Mouse (Mus musculus) gastrocnemius, postnatal 25 days (tissue): ENCODE results near the gene Erh. TPM values are rescaled to one million over a fixed set of nuclear protein-coding genes. Genes with fewer than 3 reads are reported as not detected.

ENCODE experiments used
- DNase-seq: peaks from one replicate; pipeline ENCODE4 v3.0.0; 2022
- long read RNA-seq, 2 experiments: library from polyadenylated mRNA; stranded (forward); transcript quantifications; one replicate each; pipeline ENCODE4 v2.0.0; 2021
- total RNA-seq, 2 experiments: library from RNA; stranded (reverse); gene quantifications; 1 replicate in 1 of 2; 2 replicates in 1 of 2; pipeline ENCODE4 v1.2.3; 2021

Erh gene
- 10 to 100 TPM; 15.3 to 20.4 TPM for total RNA-seq
- long read RNA-seq, experiment 1, transcript Erh-201 (4 exons, 1,293 nt) = major isoform, 152 of 162 reads
- long read RNA-seq, experiment 1, transcript Erh-202 (5 exons, 506 nt) = minor isoform, 6 of 162 reads
- long read RNA-seq, experiment 1, partial matches to known transcripts = 0 of 162 reads
- long read RNA-seq, experiment 1, other reads (novel, unspliced or antisense) = 4 of 162 reads
- long read RNA-seq, experiment 2, transcript Erh-201 (4 exons, 1,293 nt) = major isoform, 105 of 111 reads
- long read RNA-seq, experiment 2, partial matches to known transcripts = 0 of 111 reads
- long read RNA-seq, experiment 2, other reads (novel, unspliced or antisense) = 1 of 111 reads

GRCm38 (mm10) chr12:80643693-80644505, at the start of gene Erh, which contains the start of gene Slc39a9:
Gene Erh, minus strand, starts transcription at chr12:80644341.
Gene Slc39a9, plus strand, starts transcription at chr12:80643883.
- peak; percentile 91 for DNase-seq

- no peak for DNase-seq
These were observed 49.6 kb upstream of the Erh start for GRCm38 (mm10) chr12:80693700-80694099.

GRCm38 (mm10) chr12:80692269-80692972, 48.3 kb upstream of the Erh start, which contains the start of gene Plekhd1:
Gene Plekhd1, plus strand, starts transcription at chr12:80692591.
- peak; percentile 30 for DNase-seq

GRCm38 (mm10) chr12:80691671-80692091, 47.5 kb upstream of the Erh start:
- peak; percentile 31 for DNase-seq

DNA sequence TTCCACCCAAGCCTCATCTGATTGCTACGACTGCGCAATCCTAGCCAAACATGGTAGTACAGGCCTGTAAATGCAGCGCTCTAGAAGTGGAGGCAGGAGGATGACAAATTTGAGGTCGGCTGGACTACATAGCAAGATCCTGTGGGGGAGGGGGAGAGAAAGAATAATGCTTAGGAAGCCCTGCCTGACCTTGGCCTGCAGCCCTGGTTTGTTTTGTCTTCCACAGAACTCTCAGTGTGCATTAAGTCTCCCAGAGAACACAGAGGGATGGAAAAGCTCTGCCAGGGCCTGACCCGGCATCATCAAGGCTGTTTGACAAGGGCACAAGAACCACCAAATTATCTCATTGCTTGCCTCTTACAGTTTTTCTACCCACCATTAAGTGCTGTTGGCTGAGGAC, 45.6 kb upstream of the Erh start:
- no peak for DNase-seq

- DNase-seq = no peak
These were observed 43.7 kb upstream of the Erh start for GRCm38 (mm10) chr12:80687788-80688211.

- no peak for DNase-seq
These were observed 40.2 kb upstream of the Erh start for GRCm38 (mm10) chr12:80684316-80684715.

DNA sequence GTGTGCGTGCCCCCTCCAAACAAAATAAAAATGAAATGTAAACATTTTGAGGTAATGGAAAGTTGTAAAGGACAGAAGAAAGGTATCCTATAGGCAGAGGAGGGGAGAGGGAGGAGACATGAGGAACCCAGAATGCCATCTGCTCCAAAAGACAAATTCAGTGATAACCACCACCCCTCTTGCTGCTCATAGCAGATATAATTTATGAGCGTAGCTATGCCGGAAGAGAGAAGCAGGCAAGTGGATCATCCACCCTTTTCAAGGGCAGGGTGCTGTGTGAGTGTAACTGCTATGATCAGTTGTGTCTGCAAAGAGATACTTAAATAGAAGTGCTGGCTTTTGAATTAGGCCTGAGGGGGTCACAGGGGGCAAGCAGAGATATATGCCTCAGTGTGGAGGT, 39.4 kb upstream of the Erh start:
- no peak for DNase-seq

GRCm38 (mm10) chr12:80681340-80681739, 37.2 kb upstream of the Erh start:
- no peak for DNase-seq

DNA sequence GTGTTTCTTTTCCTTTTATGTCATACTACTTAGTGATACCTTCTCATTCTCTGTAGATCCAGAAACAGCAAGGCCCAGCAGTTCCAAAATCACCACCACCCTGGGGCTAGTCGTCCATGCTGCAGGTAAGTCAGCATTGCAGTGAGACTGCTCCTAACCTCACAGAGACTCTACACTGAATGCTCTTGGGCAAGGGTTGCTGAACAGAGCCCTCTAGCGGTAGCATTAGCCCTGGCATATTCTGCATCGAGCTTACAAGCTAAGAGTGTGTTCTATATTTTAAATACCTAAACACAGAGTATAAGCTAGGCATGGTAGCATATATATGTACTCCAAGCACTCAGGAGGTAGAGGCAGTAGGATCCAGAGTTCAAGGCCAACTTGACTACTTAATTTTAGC, 29.0 kb upstream of the Erh start:
- DNase-seq = no peak

GRCm38 (mm10) chr12:80668391-80668790, 24.2 kb upstream of the Erh start:
- DNase-seq = no peak

DNA sequence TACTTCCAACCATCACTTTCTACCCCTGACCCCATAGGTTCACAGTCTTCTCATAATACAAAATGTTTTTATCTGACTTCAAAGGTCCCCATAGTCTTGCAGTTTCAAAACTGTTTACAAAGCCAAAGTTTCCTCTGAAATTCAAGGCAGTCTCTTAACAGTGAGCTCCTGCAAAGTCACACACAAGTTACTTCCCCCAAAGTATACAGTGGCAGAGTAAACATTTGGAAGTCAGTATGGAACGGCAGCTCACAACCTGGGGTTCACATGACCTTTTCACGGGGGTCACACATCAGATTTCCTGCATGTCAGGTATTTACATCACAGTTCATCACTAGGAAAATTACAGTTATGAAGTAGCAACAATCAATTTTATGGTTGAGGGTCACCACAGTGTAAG, 19.8 kb upstream of the Erh start:
- no peak for DNase-seq

DNA sequence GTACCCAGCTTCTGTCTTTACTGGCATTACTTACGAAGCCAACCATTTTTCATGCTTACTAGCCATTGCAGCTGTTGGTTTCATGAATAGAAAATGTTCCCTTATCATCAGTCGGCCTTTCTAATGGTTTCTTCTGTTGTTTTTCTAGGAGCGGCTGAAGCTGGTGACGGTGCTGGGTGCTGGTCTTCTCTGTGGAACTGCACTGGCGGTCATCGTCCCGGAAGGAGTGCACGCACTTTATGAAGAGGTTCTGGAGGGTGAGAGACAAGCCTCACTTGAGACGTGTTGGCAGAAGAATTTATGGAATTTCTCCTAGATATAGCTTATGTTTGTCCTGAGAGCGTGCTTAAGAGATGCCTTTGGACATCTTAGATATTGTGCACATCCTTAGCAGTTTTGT, 18.2 kb upstream of the Erh start:
- no peak for DNase-seq

DNA sequence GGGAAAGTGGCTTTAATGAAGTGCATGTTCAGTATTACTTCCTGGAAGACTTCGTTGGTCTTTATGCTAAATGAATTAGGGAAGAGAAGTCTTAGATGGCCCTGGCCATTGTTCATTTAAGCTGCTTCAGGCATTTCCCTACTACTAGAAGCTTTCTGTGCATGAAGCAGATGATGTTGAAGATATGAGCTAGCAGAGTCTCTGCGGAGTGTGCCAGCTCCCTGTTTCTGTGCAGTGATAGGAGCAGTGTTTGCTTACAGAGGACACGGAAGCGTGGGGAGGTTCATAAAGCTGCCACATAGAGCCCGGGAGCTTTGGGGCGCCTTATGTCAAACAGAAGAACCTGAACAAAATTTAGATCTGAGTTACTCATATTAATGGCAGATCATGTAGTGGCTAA, 14.5 kb upstream of the Erh start:
- no peak for DNase-seq

DNA sequence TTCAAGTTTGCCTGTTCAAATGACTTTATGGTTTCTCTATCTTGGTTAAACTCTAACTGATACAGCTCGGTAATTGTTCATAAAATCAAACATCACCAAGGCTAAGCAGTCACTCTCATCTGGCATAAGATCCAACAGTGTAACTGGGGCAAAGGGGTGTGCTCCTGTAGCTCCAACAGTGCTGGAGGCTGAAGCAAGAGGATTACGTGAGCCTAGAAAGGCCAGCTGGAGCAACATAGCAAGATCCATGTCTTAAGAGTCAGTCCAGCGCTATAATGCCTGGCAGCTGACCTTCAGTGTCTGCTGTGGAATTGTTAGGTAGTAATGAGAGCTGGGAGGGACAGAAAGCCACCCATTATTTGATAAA, 10.5 kb upstream of the Erh start:
- no peak for DNase-seq

GRCm38 (mm10) chr12:80653951-80654658, 10.0 kb upstream of the Erh start:
- DNase-seq = no peak

GRCm38 (mm10) chr12:80646377-80646776, 2.2 kb upstream of the Erh start:
- no peak for DNase-seq

GRCm38 (mm10) chr12:80644506-80644868, 346 bp upstream of the Erh start:
- no peak for DNase-seq

DNA sequence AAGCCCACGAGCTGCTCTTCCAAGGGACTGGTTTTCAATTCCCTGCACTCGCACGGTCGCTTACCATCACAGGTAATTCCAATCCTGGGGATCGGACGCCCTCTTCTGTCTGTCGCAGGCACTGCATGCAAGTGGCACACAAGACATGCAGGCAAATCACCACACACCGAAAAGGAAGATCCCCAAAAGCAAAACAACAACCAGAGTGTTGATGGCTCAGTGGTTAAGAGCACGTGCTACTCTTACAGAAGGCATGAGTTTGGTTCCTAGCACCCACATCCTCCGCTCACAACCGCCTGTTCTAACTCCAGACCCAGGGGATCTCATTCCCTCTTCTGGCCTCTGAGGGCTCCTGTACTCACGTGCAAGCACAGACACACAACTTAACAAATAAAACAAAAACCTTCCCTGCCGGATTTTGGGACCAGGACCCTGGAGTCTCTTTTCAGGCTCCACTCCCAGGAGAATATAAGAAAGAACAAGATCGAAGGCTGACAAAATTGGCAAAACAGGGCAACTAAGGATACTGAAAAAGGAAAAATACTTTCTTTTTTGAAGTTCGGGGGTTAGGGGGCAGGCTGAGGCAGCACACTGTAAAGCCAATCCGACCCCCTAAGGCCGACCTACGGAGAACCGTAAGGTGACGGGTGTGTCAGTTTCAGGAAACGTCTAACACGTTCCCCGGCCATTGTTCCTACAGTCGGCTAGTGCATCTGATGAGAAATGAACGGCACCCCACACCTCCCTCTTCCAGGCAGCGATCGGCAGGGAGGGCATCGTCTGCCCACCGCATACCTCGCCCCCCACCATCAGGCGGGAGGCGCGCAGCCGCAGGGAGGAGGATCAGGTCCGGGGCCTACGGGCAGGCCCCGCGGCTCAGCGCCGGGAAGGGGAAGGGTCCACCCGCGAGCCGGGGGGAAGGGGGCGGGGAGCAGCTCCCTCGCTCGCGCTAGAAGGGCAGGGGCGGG, 1.1 kb downstream of the Erh start:
- DNase-seq = no peak

DNA sequence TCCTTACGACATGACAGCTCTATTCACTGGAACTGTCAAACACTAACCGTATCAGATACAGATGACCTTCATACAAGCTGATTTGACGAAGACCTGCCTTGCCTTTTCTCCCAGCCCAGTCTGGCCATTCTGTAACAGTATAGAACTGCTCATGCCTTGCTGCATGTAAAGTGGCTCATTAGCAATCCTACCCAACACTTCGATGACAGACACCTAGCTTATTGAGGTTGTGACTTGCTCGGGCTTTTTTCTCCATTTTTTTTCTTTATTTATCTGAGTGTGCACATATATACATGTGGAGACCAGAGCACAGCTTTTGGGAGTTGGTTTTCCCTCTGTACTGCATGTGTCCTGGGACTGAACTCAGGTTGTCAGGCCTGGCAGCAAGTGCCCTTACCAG, 12.4 kb downstream of the Erh start:
- DNase-seq = no peak

DNA sequence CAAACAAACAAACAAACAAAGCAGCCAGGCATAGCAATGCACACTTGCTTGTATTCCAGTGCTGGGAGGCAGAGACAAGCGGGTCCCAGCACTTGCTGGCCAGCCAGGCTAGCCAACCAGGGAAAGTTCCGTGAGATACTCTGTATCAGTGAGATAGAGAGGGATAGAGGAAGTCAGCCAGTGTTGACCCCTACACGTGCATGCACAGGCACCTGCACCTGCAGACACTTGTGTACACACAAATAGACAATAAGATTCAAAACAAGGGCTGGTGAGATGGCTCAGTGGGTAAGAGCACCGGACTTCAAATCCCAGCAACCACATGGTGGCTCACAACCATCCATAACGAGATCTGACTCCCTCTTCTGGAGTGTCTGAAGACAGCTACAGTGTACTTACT, 23.6 kb downstream of the Erh start:
- no peak for DNase-seq
